Mouse (Mus musculus): ENCODE results near the gene Abi2. TPM values are rescaled to one million over a fixed set of nuclear protein-coding genes. Genes with fewer than 3 reads are reported as not detected.
"Not testable (repeated sequence)": the region's sequence is repeated elsewhere in the genome, so short reads cannot be mapped to it uniquely, and the experiment has no call there.

Gene Abi2
- total and polyA plus RNA-seq, 2 experiments from 2014 or later = 116 to 336 TPM

GRCm38 (mm10) chr1:60409928-60410817 lies 754 bp downstream of the Abi2 start:
- Histone ChIP-seq H3K4me2 (ENCODE audit: low read depth) (peak overlapping the region; percentile 60), H3K27me3 (ENCODE audit: insufficient read depth, low read length) (no peaks in the 10 kb centered on the region), H3K36me3 (ENCODE audit: insufficient read depth) (no peaks in the 10 kb centered on the region), H3K4me3 (ENCODE audit: low read depth, low read length) (peak overlapping the region; percentile 99), H3K9ac (peak overlapping the region; percentile 96), H3K27ac (ENCODE audit: low read depth, low read length) (peak overlapping the region; percentile 98), H3K4me1 (ENCODE audit: insufficient read depth) (peaks cover 4% of the 10 kb centered on the region; the same call in 1 of the 2 replicates), H3K9me3 (ENCODE audit: low read length) (no peaks in the 10 kb centered on the region)
- WGBS = 4% methylated on average over 48 of the region's 54 CpGs
- TF ChIP-seq CTCF (IDR thresholded peaks at IDR 0.05; ENCODE audit: low read depth) = no peak
- ATAC-seq = peak; percentile 75
- peak; percentile 57 for DNase-seq

GRCm38 (mm10) chr1:60416724-60417123 lies 7.3 kb downstream of the Abi2 start:
- ATAC-seq (no peak), DNase-seq (no peak)
- Histone ChIP-seq H3K27me3 (ENCODE audit: insufficient read depth, low read length) (no peaks in the 10 kb centered on the region), H3K36me3 (ENCODE audit: insufficient read depth) (no peaks in the 10 kb centered on the region), H3K4me1 (ENCODE audit: insufficient read depth) (peaks cover 2% of the 10 kb centered on the region; the same call in 1 of the 2 replicates), H3K4me2 (ENCODE audit: low read depth) (no peak overlapping the region), H3K9me3 (ENCODE audit: low read length) (no peaks in the 10 kb centered on the region), H3K9ac (no peak overlapping the region), H3K27ac (ENCODE audit: low read depth, low read length) (no peak overlapping the region), H3K4me3 (ENCODE audit: low read depth, low read length) (no peak overlapping the region)
- 55% methylated on average over 3 of the region's 3 CpGs for whole genome bisulfite sequencing
- no peak for TF ChIP-seq CTCF (IDR thresholded peaks at IDR 0.05; ENCODE audit: low read depth)

DNA sequence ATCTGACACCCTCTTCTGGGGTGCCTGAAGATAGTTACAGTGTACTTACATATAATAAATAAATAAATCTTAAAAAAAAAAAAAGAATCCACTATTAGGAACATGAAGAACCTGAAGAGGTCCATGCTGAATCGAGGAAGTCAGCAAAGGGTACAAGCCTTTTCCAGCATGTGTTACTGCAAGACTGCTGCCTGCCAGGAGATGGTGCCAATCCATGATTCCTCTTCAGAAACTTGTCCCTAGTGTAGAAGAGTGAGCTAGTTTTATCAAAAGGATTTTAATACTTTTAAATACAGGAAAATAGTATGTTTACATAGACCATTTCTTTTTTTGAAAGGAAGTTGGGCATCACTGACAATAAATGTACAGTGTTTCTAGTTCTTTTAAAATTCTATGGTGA lies 14.5 kb downstream of the Abi2 start:
- no peaks in the 10 kb centered on the region for H3K9me3 ChIP-seq (ENCODE audit: low read length)
- no peak overlapping the region for H3K27ac ChIP-seq (ENCODE audit: low read depth, low read length)
- ATAC-seq = no peak
- H3K4me2 ChIP-seq (ENCODE audit: low read depth) = no peak overlapping the region
- H3K36me3 ChIP-seq (ENCODE audit: insufficient read depth) = no peaks in the 10 kb centered on the region
- H3K4me3 ChIP-seq (ENCODE audit: low read depth, low read length) = no peak overlapping the region
- WGBS = 89% methylated on average over 1 of the region's 1 CpGs
- no peak for DNase-seq
- peak; percentile 37 for TF ChIP-seq CTCF (IDR thresholded peaks at IDR 0.05; ENCODE audit: low read depth)
- H3K4me1 ChIP-seq (ENCODE audit: insufficient read depth) = no peaks in the 10 kb centered on the region
- no peak overlapping the region for H3K9ac ChIP-seq
- no peaks in the 10 kb centered on the region for H3K27me3 ChIP-seq (ENCODE audit: insufficient read depth, low read length)

GRCm38 (mm10) chr1:60428341-60428740 lies 18.9 kb downstream of the Abi2 start:
- WGBS = 90% methylated on average over 2 of the region's 2 CpGs
- Histone ChIP-seq H3K27ac (ENCODE audit: low read depth, low read length) (no peak overlapping the region), H3K4me1 (ENCODE audit: insufficient read depth) (no peaks in the 10 kb centered on the region), H3K9me3 (ENCODE audit: low read length) (no peaks in the 10 kb centered on the region), H3K27me3 (ENCODE audit: insufficient read depth, low read length) (no peaks in the 10 kb centered on the region), H3K36me3 (ENCODE audit: insufficient read depth) (no peaks in the 10 kb centered on the region), H3K4me3 (ENCODE audit: low read depth, low read length) (no peak overlapping the region), H3K9ac (no peak overlapping the region), H3K4me2 (ENCODE audit: low read depth) (no peak overlapping the region)
- TF ChIP-seq CTCF (IDR thresholded peaks at IDR 0.05; ENCODE audit: low read depth) = no peak
- no peak for ATAC-seq
- no peak for DNase-seq

GRCm38 (mm10) chr1:60428932-60429331 lies 19.5 kb downstream of the Abi2 start:
- Histone ChIP-seq H3K9ac (no peak overlapping the region), H3K9me3 (ENCODE audit: low read length) (no peaks in the 10 kb centered on the region), H3K27ac (ENCODE audit: low read depth, low read length) (no peak overlapping the region), H3K4me2 (ENCODE audit: low read depth) (no peak overlapping the region), H3K27me3 (ENCODE audit: insufficient read depth, low read length) (no peaks in the 10 kb centered on the region), H3K4me3 (ENCODE audit: low read depth, low read length) (no peak overlapping the region), H3K4me1 (ENCODE audit: insufficient read depth) (no peaks in the 10 kb centered on the region), H3K36me3 (ENCODE audit: insufficient read depth) (no peaks in the 10 kb centered on the region)
- peak; percentile 71 for TF ChIP-seq CTCF (IDR thresholded peaks at IDR 0.05; ENCODE audit: low read depth)
- no peak for ATAC-seq
- DNase-seq = peak; percentile 23
- 63% methylated on average over 2 of the region's 2 CpGs for WGBS

GRCm38 (mm10) chr1:60431531-60431930 lies 22.1 kb downstream of the Abi2 start:
- ATAC-seq (no peak), DNase-seq (no peak)
- H3K27ac ChIP-seq (ENCODE audit: low read depth, low read length) = no peak overlapping the region
- H3K4me2 ChIP-seq (ENCODE audit: low read depth) = no peak overlapping the region
- H3K27me3 ChIP-seq (ENCODE audit: insufficient read depth, low read length) = no peaks in the 10 kb centered on the region
- TF ChIP-seq CTCF (IDR thresholded peaks at IDR 0.05; ENCODE audit: low read depth) = no peak
- H3K36me3 ChIP-seq (ENCODE audit: insufficient read depth) = no peaks in the 10 kb centered on the region
- H3K9ac ChIP-seq = no peak overlapping the region
- WGBS = 90% methylated on average over 5 of the region's 5 CpGs
- H3K9me3 ChIP-seq (ENCODE audit: low read length) = no peaks in the 10 kb centered on the region
- H3K4me3 ChIP-seq (ENCODE audit: low read depth, low read length) = no peak overlapping the region
- no peaks in the 10 kb centered on the region for H3K4me1 ChIP-seq (ENCODE audit: insufficient read depth)

GRCm38 (mm10) chr1:60432497-60432896 lies 23.1 kb downstream of the Abi2 start:
- no peak for TF ChIP-seq CTCF (IDR thresholded peaks at IDR 0.05; ENCODE audit: low read depth)
- Histone ChIP-seq H3K27me3 (ENCODE audit: insufficient read depth, low read length) (no peaks in the 10 kb centered on the region), H3K9me3 (ENCODE audit: low read length) (no peaks in the 10 kb centered on the region), H3K27ac (ENCODE audit: low read depth, low read length) (no peak overlapping the region), H3K4me1 (ENCODE audit: insufficient read depth) (no peaks in the 10 kb centered on the region), H3K9ac (no peak overlapping the region), H3K36me3 (ENCODE audit: insufficient read depth) (no peaks in the 10 kb centered on the region), H3K4me3 (ENCODE audit: low read depth, low read length) (no peak overlapping the region), H3K4me2 (ENCODE audit: low read depth) (no peak overlapping the region)
- no peak for DNase-seq
- no peak for ATAC-seq
- 22% methylated on average over 1 of the region's 1 CpGs for WGBS

DNA sequence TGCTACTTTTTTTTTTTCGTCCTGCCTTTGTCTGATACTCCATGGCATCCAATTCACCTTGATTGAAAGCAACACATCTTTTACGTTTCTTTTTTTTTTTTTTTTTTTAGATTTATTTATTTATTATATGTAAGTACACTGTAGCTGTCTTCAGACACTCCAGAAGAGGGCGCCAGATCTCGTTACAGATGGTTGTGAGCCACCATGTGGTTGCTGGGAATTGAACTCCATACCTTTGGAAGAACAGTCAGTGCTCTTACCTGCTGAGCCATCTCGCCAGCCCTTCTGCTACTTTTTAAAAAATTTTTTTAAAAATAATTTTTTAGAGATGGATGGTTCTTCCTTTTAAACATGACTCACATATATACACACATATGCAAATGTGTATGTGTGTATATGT lies 32.0 kb downstream of the Abi2 start:
- H3K27ac ChIP-seq (ENCODE audit: low read depth, low read length); H3K4me2 ChIP-seq (ENCODE audit: low read depth); H3K36me3 ChIP-seq (ENCODE audit: insufficient read depth); ATAC-seq; H3K9me3 ChIP-seq (ENCODE audit: low read length); H3K27me3 ChIP-seq (ENCODE audit: insufficient read depth, low read length); H3K4me3 ChIP-seq (ENCODE audit: low read depth, low read length); H3K9ac ChIP-seq; DNase-seq; H3K4me1 ChIP-seq (ENCODE audit: insufficient read depth): not testable (repeated sequence)
- 79% methylated on average over 5 of the region's 5 CpGs for WGBS

All from forebrain, postnatal 0 days (tissue).